Comparison of ENCODE assay signal across 8 mouse cellular contexts in the genomic region with DNA sequence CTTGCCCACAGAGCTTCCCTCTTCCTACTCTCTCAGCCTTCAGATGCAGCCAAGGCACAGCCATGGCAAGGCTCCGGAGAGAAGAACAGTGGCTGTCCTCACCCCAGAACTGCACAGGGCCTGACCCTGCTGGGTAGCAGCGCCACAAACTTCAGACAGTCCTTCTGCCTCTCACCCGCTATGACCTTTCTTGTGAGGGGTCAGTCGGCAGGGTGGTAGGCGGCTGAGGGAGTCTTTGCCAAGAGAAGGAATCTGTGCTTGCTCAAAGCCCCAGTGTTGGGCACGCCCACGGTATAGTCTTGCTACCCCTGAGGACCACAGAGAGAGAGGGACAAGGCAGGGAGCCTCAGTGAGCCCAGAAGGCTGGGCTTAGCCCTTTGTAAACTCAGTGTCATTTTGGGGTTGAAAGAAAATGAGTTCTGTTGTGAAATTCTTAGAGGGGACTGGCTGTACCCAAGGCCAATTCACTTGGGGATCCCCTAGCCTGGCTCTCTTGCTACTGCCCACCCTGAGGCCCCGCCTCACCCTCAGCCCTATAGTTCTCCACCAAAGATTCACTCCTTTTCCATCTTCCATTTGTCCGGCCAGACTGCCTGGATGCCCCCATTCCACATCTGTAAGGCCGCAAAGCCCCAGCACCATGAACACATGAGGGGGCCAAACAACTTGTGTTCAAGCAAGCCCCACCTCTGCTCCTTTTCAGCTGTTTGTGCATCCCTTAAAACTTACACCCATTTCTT. TPM values are rescaled to one million over a fixed set of nuclear protein-coding genes. Genes with fewer than 3 reads are reported as not detected.
DNase-seq lines count a peak whose midpoint lies in the region; ATAC-seq lines count a peak whose summit lies in the region.

No protein-coding gene starts in this region.

- no peaks in the 10 kb centered on the region for H3K36me3 ChIP-seq in hindbrain, embryonic 10.5 days

- peaks cover 73% of the 10 kb centered on the region for H3K27me3 ChIP-seq in hindbrain, embryonic 10.5 days (ENCODE audit: insufficient read depth, poor library complexity, severe bottlenecking)

- peaks cover 74% of the 10 kb centered on the region for H3K4me1 ChIP-seq in hindbrain, embryonic 10.5 days (replicated peaks)

- ATAC-seq in frontal cortex, adult (ENCODE audit: low TSS enrichment), result no peak
- ATAC-seq in megakaryocyte-erythroid progenitor cell, adult 5-6 weeks (replicated peaks; ENCODE audit: low FRiP score, low TSS enrichment, poor library complexity, severe bottlenecking), result no peak

- H3K27ac ChIP-seq in hindbrain, embryonic 10.5 days, result peak overlapping the region; percentile 41

- H3K4me3 ChIP-seq in hindbrain, embryonic 10.5 days, result peak overlapping the region; percentile 60

- no peaks in the 10 kb centered on the region for H3K9me3 ChIP-seq in hindbrain, embryonic 10.5 days

- DNase-seq in heart, adult 11 months, result peak; percentile 98
- DNase-seq in heart, adult 8-10 months (ENCODE audit: low spot score), result no peak
- peak; percentile 66 for DNase-seq in NIH3T3 (ENCODE audit: low read depth)
- no peak for DNase-seq in hindbrain, embryonic 10.5 days (ENCODE audit: low spot score)
- DNase-seq in lung, postnatal 14 days, result peak; percentile 55
- DNase-seq in layer of hippocampus, postnatal 25 days (ENCODE audit: extremely low spot score in 1 of 2, low spot score in 1 of 2), result no peak

- WGBS in hindbrain, embryonic 10.5 days, result 26% methylated on average over 10 of the region's 10 CpGs

RNA-seq across cellular contexts. Expression of a gene that starts 2.8 kb away (rescaled TPM):
- total RNA-seq in heart, adult 8-10 months (2022), result 10 to 100 TPM; 43.8 to 75.7 (median 63.5) TPM
- polyA plus RNA-seq in hindbrain, embryonic 10.5 days (2016; fragmentation: Nextera tagmentation; extraction: Ambion mirVana), result 24.6 and 28.5 TPM in 2 replicates
- total RNA-seq in megakaryocyte-erythroid progenitor cell, adult 5-6 weeks (2014; fragmentation: Nextera tagmentation), result 0.72 and 1.6 TPM in 2 replicates
- total RNA-seq in megakaryocyte-erythroid progenitor cell, adult 5-6 weeks (2017), result 0.11 and 1.4 TPM in 2 replicates
- total RNA-seq in layer of hippocampus, postnatal 25 days (2021), result 10 to 100 TPM; 17.8 to 24.5 TPM

RNA-seq across cellular contexts. Expression of a gene that starts 47.3 kb away (rescaled TPM):
- not detected for total RNA-seq in heart, adult 8-10 months (2022)
- not detected in 2 replicates for polyA plus RNA-seq in hindbrain, embryonic 10.5 days (2016; fragmentation: Nextera tagmentation; extraction: Ambion mirVana)
- not detected in 2 replicates for total RNA-seq in megakaryocyte-erythroid progenitor cell, adult 5-6 weeks (2014; fragmentation: Nextera tagmentation)
- total RNA-seq in megakaryocyte-erythroid progenitor cell, adult 5-6 weeks (2017), result not detected in 2 replicates
- total RNA-seq in layer of hippocampus, postnatal 25 days (2021), result not detected

Comparison
In these comparisons a context has a peak if more than half of its experiments do, and no peak if none do; other contexts are left out.
1. DNase-seq: peak in heart, adult 11 months (single experiment), NIH3T3 (single experiment) and lung, postnatal 14 days (single experiment); none in heart, adult 8-10 months (single experiment), hindbrain, embryonic 10.5 days (single experiment) and layer of hippocampus, postnatal 25 days (0 of 2).
2. RNA of a gene that starts 2.8 kb away (total RNA-seq): 43.8 to 75.7 TPM in heart, adult 8-10 months and 17.8 to 24.5 TPM in layer of hippocampus, postnatal 25 days; 0.11 to 1.6 TPM in megakaryocyte-erythroid progenitor cell, adult 5-6 weeks; every median in the first group is over 4 times any median in the second.